Mouse (Mus musculus): ENCODE results near the gene Sephs2.

DNA sequence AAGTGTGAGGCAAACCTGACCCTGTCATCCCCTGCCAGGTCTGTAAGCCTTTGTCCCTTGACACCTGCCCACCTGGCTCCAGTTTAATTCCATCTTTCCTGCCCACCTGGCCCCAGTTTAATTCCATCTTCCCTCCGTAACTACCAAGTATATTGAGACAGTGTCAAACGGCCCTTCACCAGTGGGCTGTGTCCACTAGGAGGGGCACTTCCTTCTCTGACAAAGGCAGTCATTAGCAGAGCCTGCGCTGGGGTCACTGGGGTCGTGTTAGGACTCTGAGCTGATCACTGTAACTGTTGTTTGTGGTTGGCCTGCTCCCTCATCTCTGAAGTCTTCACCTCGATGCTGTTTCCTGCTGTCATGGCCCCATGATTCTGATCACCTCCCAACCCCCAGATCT lies 48.2 kb upstream of the Sephs2 start:
- TF ChIP-seq CTCF (IDR thresholded peaks at IDR 0.05; ENCODE audit: low read depth) (peak; percentile 54), EP300 (IDR thresholded peaks at IDR 0.05; ENCODE audit: low read depth) (no peak)

Measured in liver, postnatal 0 days (tissue).